Mouse (Mus musculus) gastrocnemius, adult 8-10 months (tissue): ENCODE results near the gene Atp6v0a2. TPM values are rescaled to one million over a fixed set of nuclear protein-coding genes. Genes with fewer than 3 reads are reported as not detected.
"Not testable (repeated sequence)": the region's sequence is repeated elsewhere in the genome, so short reads cannot be mapped to it uniquely, and the experiment has no call there.

Experiments used
- DNase-seq, 2 experiments: peaks; one replicate each; pipeline ENCODE4 v3.0.0; 2022; ENCODE audit warnings: low spot score in 2 of 2
- total RNA-seq, 4 experiments: library from RNA; stranded (reverse); gene quantifications; 2 replicates each; pipeline ENCODE4 v1.2.4; 2022

The Atp6v0a2 gene
- total RNA-seq = 10 to 100 TPM; 29.1 to 38.6 (median 32.5) TPM

- DNase-seq = peak; percentile 86 to 89
These were observed at the start of gene Atp6v0a2 for GRCm38 (mm10) chr5:124628448-124629363. Gene Atp6v0a2, plus strand, starts transcription at chr5:124628576.

- DNase-seq = peak; percentile 73 to 80
These were observed 49.6 kb upstream of the Atp6v0a2 start, which contains the start of the genes Eif2b1 and Gtf2h3 for GRCm38 (mm10) chr5:124578633-124579317. Gene Eif2b1, minus strand, starts transcription at chr5:124579131. Gene Gtf2h3, plus strand, starts transcription at chr5:124579140.

GRCm38 (mm10) chr5:124582515-124582914 lies 45.9 kb upstream of the Atp6v0a2 start:
- no peak for DNase-seq

DNA sequence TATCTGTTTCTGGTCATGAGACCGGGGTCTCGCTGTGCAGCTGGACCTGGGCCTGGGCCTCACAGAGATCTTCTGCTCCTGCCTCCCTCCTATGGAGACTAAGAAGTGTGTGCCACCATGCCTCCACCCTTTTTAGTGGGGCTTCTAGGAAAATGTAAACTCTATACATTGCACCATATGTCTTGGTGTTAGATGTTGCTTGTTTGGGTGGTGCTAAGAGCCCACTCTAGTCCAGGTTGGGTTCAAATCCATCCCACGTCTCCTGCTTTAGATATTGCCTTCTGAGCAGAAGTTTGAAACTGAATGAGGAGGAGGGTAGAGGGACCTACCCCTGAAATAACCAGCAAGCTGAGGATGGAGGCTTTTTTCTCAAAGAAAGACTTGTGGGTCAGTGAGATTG lies 35.6 kb upstream of the Atp6v0a2 start:
- no peak for DNase-seq

DNA sequence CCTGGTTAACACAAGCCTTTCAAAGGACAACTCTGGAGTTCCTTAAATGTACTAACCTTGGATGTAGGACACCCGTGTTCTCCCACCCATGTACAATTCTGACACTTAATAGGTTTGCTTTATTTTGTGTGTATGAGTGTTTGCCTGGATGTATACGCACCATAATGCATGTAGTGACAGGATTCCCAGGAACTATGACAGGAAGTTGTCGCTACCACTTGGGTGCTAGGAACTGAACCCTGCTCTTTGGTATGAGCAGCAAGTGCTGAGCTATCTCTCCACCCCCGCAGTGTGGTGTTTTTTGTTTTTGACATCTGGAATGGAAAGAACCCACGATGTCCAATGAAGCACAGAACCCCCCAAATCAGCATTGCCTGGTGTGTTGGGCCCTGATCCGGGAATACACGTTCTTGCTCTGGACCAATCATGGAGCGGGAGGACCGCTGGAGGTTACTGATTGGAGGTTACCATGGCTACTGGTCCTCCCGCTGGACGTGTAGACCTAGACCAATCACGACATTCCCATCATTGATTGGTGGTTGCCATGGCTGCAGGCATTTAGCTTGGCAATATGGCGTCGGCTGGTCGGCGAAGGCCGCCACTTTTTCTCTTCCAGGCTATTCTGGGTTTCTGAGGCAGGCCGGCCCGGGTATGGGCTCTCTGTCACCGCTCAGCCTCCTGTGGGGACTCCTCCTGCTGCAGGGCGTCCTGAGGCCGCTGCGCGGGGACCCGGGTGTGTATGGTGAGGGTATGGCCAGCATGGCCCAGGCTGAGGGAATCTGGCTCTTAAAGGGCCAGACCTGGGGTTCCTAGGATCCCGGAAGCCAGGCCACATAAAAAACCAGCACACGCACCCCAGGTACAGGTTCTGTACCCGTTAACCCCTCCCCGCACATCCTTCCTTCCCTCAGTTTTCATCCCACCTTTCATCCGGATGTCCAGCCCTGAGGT lies 29.9 kb upstream of the Atp6v0a2 start:
- peak; percentile 89 to 92 for DNase-seq

DNA sequence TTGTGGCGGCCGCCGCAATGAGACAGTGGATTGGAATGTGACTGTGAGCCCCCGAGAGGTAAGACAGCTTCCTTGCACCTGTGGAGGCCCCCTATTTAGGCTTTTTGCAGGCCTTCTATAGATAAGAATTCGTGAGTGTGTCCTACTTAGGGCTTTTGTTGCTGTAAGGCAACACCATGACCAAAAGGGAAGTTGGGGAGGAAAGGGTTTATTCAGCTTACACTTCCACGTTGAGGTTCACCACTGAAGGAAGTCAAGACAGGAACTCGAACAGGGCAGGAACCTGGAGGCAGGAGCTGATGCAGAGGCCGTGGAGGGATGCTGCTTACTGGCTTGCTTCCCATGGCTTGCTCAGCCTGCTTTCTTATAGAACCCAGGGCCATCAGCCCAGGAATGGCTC lies 28.6 kb upstream of the Atp6v0a2 start:
- DNase-seq = not testable (repeated sequence)

DNA sequence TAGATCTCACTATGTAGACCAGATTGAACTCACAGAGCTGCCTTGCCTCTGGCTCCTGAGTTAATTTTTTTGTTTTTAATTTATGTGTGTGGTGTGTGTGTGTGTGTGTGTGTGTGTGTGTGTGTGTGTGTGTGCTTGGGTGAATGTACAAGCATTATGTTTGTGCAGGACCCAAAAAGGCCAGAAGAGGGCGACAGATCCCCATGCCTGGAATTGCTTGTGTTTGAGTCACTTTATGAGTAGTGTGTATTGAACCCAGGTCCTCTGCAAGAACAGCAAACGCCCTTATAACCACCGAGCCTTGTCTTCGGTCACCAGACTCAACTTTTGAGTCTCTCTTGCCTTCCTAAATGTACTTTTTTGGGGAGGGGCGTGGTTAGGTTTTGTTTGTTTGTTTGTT lies 26.0 kb upstream of the Atp6v0a2 start:
- no peak for DNase-seq

DNA sequence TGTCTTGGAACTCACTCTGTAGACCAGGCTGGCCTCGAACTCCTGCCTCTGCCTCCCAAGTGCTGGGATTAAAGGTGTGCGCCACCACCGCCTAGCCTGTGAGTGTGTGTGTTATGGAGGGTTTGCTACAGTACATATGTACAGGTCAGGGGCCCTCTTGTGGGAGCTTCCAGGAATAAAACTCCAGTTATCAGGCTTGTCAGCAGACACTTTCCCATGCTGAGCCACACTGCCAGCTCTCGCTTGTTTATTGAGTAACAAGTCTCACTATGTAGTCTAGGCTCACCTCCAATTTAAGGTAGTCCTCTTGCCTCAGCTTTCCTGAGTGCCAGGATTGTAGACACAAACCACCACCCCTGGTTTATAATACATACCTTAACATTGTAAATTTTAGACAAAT lies 24.1 kb upstream of the Atp6v0a2 start:
- DNase-seq = no peak

DNA sequence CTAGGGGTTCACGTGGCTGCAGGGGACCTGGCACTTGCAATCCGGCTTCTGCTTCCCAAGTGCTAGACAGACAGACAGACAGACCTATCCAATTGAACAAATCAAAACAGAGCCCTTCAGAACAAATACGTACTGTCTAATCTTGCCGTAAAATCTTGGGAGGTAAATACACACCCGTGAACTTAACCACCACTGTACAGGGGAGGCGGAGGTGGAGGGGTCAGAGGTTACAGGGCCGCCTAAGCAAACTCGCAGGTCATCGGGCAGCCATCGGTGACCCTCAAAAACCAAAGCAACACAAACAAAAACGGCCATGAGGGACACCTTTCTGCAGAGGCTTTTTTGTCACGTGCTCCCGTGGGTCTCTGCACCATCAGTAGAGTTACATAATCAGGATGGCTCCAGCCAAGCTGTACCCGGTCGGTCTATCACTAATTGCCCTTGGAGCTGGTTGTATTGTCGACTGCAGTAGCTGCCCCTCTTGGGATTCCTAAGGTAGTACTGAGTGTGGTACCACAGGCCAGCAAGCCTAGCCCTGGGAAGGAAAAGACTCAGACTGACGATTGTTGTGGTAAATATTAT lies 23.2 kb upstream of the Atp6v0a2 start:
- DNase-seq = no peak

DNA sequence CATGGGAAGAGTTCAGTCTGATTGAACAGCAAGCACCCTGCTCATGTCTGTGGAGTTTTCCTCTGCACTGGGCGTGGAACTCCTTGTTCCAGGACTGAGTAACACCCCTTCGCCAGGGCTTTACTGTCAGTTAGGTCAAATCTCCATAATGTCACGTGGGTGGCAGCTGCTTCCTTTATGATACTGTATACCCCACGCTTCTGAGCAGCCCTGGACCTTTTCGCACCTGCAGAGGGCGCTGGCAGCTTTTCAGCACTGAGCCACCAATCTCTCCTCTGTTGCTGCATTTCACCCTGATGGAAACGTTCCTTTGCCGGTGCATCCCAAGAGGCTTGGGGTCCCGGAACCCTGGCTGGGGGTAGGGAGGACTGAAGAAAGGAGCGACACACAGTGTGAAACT lies 17.4 kb upstream of the Atp6v0a2 start:
- no peak for DNase-seq

GRCm38 (mm10) chr5:124614709-124615108 lies 13.7 kb upstream of the Atp6v0a2 start:
- no peak for DNase-seq

GRCm38 (mm10) chr5:124618711-124619110 lies 9.7 kb upstream of the Atp6v0a2 start:
- DNase-seq = no peak

GRCm38 (mm10) chr5:124621362-124621761 lies 7.0 kb upstream of the Atp6v0a2 start:
- no peak for DNase-seq

DNA sequence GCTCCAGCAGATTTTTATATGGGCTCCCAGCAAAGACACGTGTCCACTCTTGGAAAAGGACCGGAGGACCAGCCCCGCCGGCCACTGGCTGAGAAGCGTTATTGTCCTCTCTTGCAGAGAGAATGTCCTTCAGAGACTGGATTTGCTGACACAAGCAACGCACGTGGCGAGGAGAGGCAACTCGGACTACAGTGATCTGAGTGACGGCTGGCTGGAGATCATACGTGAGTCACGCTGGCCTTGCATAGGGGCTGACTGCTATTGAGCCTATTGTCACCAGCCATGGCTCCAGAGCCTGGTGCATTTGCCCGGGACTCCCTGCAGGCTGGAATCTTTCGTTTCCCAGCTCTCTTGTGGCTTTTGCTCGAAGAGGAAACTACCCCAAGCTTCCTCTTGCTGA lies 5.5 kb upstream of the Atp6v0a2 start:
- no peak for DNase-seq

DNA sequence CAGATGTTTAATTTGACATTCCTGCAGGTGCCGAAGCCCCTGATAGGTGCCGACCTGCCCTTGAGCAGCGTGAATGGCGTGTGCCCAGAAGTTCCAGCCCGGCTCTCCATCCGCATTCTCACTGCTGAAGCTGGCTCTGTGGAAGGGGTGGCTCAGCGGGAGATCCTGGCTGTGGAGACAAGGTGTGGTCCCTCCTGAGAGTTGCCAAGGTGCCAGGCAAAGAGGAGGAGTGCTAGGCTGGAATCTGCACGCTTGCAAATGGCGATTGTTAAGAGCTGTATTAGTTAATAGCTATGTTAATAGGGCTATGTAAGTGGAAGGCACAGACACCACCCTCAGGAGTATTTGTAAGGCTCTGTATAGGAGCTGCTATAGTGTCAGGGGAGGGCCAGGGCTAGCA lies 4.1 kb upstream of the Atp6v0a2 start:
- DNase-seq = no peak

DNA sequence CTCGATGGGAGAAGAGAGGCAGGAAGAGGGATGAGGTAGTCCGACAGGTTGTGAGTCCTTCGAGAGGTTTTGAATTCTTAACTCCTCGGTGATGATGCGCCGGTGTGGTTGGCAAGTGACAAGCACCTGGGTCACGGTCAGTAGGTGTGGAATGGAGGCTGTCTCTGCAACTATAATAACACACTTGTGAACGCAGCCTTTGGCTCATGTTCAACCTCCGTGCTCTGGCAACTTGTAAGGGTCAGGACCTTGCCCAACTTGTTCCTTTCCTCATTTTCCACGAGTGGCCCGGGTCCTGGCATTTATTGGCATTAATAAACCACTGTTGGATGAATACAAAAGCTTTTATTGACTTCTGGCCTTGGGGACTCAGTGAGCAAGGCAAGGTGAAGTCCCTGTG lies 1.3 kb downstream of the Atp6v0a2 start:
- DNase-seq = no peak

- DNase-seq = no peak
These were observed 3.3 kb downstream of the Atp6v0a2 start for GRCm38 (mm10) chr5:124631685-124632084.

DNA sequence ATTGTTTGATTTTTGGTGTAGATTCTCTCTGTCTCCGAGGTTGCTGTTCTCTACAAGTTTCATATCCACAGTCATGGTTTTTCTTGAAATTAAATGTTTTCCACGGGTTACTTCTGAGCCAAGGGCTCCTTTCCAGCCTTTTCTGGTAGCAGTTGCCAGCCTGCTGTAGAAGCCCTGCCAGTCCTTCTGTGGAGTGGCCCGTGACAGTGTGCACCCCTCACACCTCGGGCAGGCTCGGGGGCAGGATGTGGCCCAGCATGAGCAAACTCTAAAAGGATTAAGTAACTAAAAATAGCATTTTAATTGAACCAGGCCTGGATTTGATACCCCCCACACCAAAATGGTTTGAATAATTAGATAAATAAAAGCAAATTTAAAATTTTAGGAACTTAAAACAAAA lies 4.1 kb downstream of the Atp6v0a2 start:
- no peak for DNase-seq

DNA sequence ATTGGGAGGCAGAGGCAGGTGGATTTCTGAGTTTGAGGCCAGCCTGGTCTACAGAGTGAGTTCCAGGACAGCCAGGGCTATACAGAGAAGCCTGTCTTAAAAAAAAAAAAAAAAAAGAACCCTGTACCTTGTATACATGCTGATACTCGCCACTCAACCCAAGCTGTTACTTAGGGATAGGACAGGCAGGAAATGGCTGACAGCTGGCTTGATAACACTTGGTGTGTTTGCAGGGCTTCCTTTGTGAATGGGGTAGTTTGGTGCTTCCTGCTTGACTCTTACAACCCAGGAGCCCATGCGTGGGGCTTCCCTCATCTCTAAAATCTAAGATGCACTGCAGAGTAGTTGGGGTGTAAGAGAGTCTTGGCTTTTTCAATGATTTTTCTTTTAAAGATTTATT lies 5.0 kb downstream of the Atp6v0a2 start:
- no peak for DNase-seq

DNA sequence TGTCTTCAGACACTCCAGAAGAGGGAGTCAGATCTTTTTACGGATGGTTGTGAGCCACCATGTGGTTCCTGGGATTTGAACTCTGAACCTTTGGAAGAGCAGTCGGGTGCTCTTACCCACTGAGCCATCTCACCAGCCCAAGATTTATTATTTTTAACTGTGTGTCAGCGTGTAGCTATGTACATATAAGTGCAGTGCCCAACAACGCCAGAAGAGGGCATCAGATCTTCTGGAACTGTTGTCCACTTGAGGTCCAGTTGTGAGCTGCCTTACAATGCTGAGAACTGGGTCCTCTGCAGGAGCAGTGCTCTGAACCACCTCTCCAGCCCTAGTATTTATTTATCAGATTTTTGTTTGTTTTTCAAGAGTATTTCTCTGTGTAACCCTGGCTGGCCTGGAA lies 6.7 kb downstream of the Atp6v0a2 start:
- DNase-seq = not testable (repeated sequence)

DNA sequence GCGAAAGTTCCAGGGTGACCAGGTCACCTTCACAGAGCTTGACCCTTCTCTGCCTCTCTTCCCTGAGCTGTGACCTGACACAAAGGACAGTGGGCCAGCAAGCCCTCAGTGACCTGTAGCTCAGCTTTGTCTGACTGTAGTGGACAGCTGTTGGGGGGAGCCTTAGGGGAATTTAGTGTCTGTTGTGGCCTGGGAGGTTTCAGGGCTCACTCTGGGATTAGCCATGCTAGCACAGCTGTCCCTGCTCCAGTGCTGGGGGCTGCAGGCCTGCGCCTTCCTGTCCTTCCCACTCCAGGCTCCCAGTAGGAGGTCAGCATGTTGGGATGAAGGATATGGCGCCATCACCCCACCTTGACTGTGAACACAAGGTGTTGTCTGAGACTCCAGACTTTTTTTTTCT lies 7.8 kb downstream of the Atp6v0a2 start:
- no peak for DNase-seq
